Mouse (Mus musculus): ENCODE data around the gene Sytl3. TPM values are rescaled to one million over a fixed set of nuclear protein-coding genes. Genes with fewer than 3 reads are reported as not detected.

Sytl3 gene
- polyA plus RNA-seq, 1 experiment from 2014 or later = not detected

- Histone ChIP-seq H3K4me3 (ENCODE audit: low read depth, low read length) (no peak overlapping the region), H3K27ac (ENCODE audit: low read depth, low read length) (no peak overlapping the region), H3K27me3 (ENCODE audit: control insufficient read depth, insufficient read depth, low read length) (no peaks in the 10 kb centered on the region), H3K36me3 (ENCODE audit: control insufficient read depth, insufficient read depth, low read length) (no peaks in the 10 kb centered on the region), H3K4me2 (ENCODE audit: low read depth) (no peak overlapping the region), H3K9me3 (ENCODE audit: control insufficient read depth, low read length) (no peaks in the 10 kb centered on the region), H3K4me1 (ENCODE audit: control insufficient read depth, insufficient read depth, low read length) (peaks cover 14% of the 10 kb centered on the region), H3K9ac (ENCODE audit: low read length) (no peak overlapping the region)
- no peak for ATAC-seq (ENCODE audit: insufficient read depth, low FRiP score, low TSS enrichment)
- 42% methylated on average over 9 of the region's 9 CpGs for WGBS
- peak; percentile 41 for DNase-seq (ENCODE audit: low spot score)
Measured at GRCm38 (mm10) chr17:6759717-6760292, 100.9 kb downstream of the Sytl3 start.

- no peak for DNase-seq (ENCODE audit: low spot score)
- H3K36me3 ChIP-seq (ENCODE audit: control insufficient read depth, insufficient read depth, low read length) = no peaks in the 10 kb centered on the region
- no peak overlapping the region for H3K9ac ChIP-seq (ENCODE audit: low read length)
- H3K27me3 ChIP-seq (ENCODE audit: control insufficient read depth, insufficient read depth, low read length) = no peaks in the 10 kb centered on the region
- H3K9me3 ChIP-seq (ENCODE audit: control insufficient read depth, low read length) = no peaks in the 10 kb centered on the region
- H3K27ac ChIP-seq (ENCODE audit: low read depth, low read length) = no peak overlapping the region
- ATAC-seq (ENCODE audit: insufficient read depth, low FRiP score, low TSS enrichment) = no peak
- 33% methylated on average over 7 of the region's 7 CpGs for whole genome bisulfite sequencing
- no peak overlapping the region for H3K4me3 ChIP-seq (ENCODE audit: low read depth, low read length)
- peaks cover 25% of the 10 kb centered on the region for H3K4me1 ChIP-seq (ENCODE audit: control insufficient read depth, insufficient read depth, low read length)
- H3K4me2 ChIP-seq (ENCODE audit: low read depth) = no peak overlapping the region
Measured at GRCm38 (mm10) chr17:6763513-6764226, 104.8 kb downstream of the Sytl3 start.

GRCm38 (mm10) chr17:6764227-6764593 is 105.3 kb downstream of the Sytl3 start:
- no peak overlapping the region for H3K4me2 ChIP-seq (ENCODE audit: low read depth)
- H3K9ac ChIP-seq (ENCODE audit: low read length) = no peak overlapping the region
- H3K9me3 ChIP-seq (ENCODE audit: control insufficient read depth, low read length) = no peaks in the 10 kb centered on the region
- no peaks in the 10 kb centered on the region for H3K36me3 ChIP-seq (ENCODE audit: control insufficient read depth, insufficient read depth, low read length)
- WGBS = 59% methylated on average over 7 of the region's 7 CpGs
- DNase-seq (ENCODE audit: low spot score) (no peak), ATAC-seq (ENCODE audit: insufficient read depth, low FRiP score, low TSS enrichment) (no peak)
- H3K4me3 ChIP-seq (ENCODE audit: low read depth, low read length) = no peak overlapping the region
- peaks cover 25% of the 10 kb centered on the region for H3K4me1 ChIP-seq (ENCODE audit: control insufficient read depth, insufficient read depth, low read length)
- H3K27me3 ChIP-seq (ENCODE audit: control insufficient read depth, insufficient read depth, low read length) = no peaks in the 10 kb centered on the region
- no peak overlapping the region for H3K27ac ChIP-seq (ENCODE audit: low read depth, low read length)

- no peak overlapping the region for H3K27ac ChIP-seq (ENCODE audit: low read depth, low read length)
Measured at GRCm38 (mm10) chr17:6764730-6765129, 105.8 kb downstream of the Sytl3 start.

GRCm38 (mm10) chr17:6765886-6766285 is 107.0 kb downstream of the Sytl3 start:
- peaks cover 23% of the 10 kb centered on the region for H3K4me1 ChIP-seq (ENCODE audit: control insufficient read depth, insufficient read depth, low read length)

More at GRCm38 (mm10) chr17:6764730-6765129, 105.8 kb downstream of the Sytl3 start:
- 75% methylated on average over 4 of the region's 4 CpGs for WGBS
- H3K4me1 ChIP-seq (ENCODE audit: control insufficient read depth, insufficient read depth, low read length) = peaks cover 25% of the 10 kb centered on the region
- H3K36me3 ChIP-seq (ENCODE audit: control insufficient read depth, insufficient read depth, low read length) = no peaks in the 10 kb centered on the region
- no peaks in the 10 kb centered on the region for H3K9me3 ChIP-seq (ENCODE audit: control insufficient read depth, low read length)
- DNase-seq (ENCODE audit: low spot score) (no peak), ATAC-seq (ENCODE audit: insufficient read depth, low FRiP score, low TSS enrichment) (no peak)
- no peak overlapping the region for H3K4me3 ChIP-seq (ENCODE audit: low read depth, low read length)
- no peaks in the 10 kb centered on the region for H3K27me3 ChIP-seq (ENCODE audit: control insufficient read depth, insufficient read depth, low read length)
- H3K9ac ChIP-seq (ENCODE audit: low read length) = no peak overlapping the region
- H3K4me2 ChIP-seq (ENCODE audit: low read depth) = no peak overlapping the region

GRCm38 (mm10) chr17:6766823-6767222 is 107.9 kb downstream of the Sytl3 start:
- Histone ChIP-seq H3K4me3 (ENCODE audit: low read depth, low read length) (no peak overlapping the region), H3K27me3 (ENCODE audit: control insufficient read depth, insufficient read depth, low read length) (no peaks in the 10 kb centered on the region), H3K9ac (ENCODE audit: low read length) (no peak overlapping the region; the same call in 1 of the 2 replicates), H3K27ac (ENCODE audit: low read depth, low read length) (no peak overlapping the region), H3K9me3 (ENCODE audit: control insufficient read depth, low read length) (no peaks in the 10 kb centered on the region), H3K4me1 (ENCODE audit: control insufficient read depth, insufficient read depth, low read length) (peaks cover 23% of the 10 kb centered on the region), H3K36me3 (ENCODE audit: control insufficient read depth, insufficient read depth, low read length) (no peaks in the 10 kb centered on the region), H3K4me2 (ENCODE audit: low read depth) (no peak overlapping the region)
- WGBS = 72% methylated on average over 4 of the region's 4 CpGs
- no peak for ATAC-seq (ENCODE audit: insufficient read depth, low FRiP score, low TSS enrichment)
- no peak for DNase-seq (ENCODE audit: low spot score)

More at GRCm38 (mm10) chr17:6765886-6766285, 107.0 kb downstream of the Sytl3 start:
- Histone ChIP-seq H3K9me3 (ENCODE audit: control insufficient read depth, low read length) (no peaks in the 10 kb centered on the region), H3K4me2 (ENCODE audit: low read depth) (no peak overlapping the region), H3K9ac (ENCODE audit: low read length) (no peak overlapping the region), H3K4me3 (ENCODE audit: low read depth, low read length) (no peak overlapping the region), H3K27me3 (ENCODE audit: control insufficient read depth, insufficient read depth, low read length) (no peaks in the 10 kb centered on the region), H3K36me3 (ENCODE audit: control insufficient read depth, insufficient read depth, low read length) (no peaks in the 10 kb centered on the region), H3K27ac (ENCODE audit: low read depth, low read length) (0 out of 2 replicates have a peak overlapping the region, but pooled peaks have one; percentile 10)
- ATAC-seq (ENCODE audit: insufficient read depth, low FRiP score, low TSS enrichment) (no peak), DNase-seq (ENCODE audit: low spot score) (no peak)
- WGBS = 24% methylated on average over 2 of the region's 2 CpGs

- no peaks in the 10 kb centered on the region for H3K27me3 ChIP-seq (ENCODE audit: control insufficient read depth, insufficient read depth, low read length)
- no peak overlapping the region for H3K4me2 ChIP-seq (ENCODE audit: low read depth)
- no peaks in the 10 kb centered on the region for H3K9me3 ChIP-seq (ENCODE audit: control insufficient read depth, low read length)
- H3K36me3 ChIP-seq (ENCODE audit: control insufficient read depth, insufficient read depth, low read length) = no peaks in the 10 kb centered on the region
- H3K27ac ChIP-seq (ENCODE audit: low read depth, low read length) = no peak overlapping the region
- ATAC-seq (ENCODE audit: insufficient read depth, low FRiP score, low TSS enrichment) (no peak), DNase-seq (ENCODE audit: low spot score) (no peak)
- H3K9ac ChIP-seq (ENCODE audit: low read length) = no peak overlapping the region
- H3K4me3 ChIP-seq (ENCODE audit: low read depth, low read length) = no peak overlapping the region
- WGBS = 74% methylated on average over 5 of the region's 5 CpGs
- H3K4me1 ChIP-seq (ENCODE audit: control insufficient read depth, insufficient read depth, low read length) = peaks cover 23% of the 10 kb centered on the region
Measured at GRCm38 (mm10) chr17:6767771-6768170, 108.9 kb downstream of the Sytl3 start.

- Histone ChIP-seq H3K9ac (ENCODE audit: low read length) (no peak overlapping the region), H3K27me3 (ENCODE audit: control insufficient read depth, insufficient read depth, low read length) (no peaks in the 10 kb centered on the region), H3K4me3 (ENCODE audit: low read depth, low read length) (no peak overlapping the region), H3K4me2 (ENCODE audit: low read depth) (no peak overlapping the region), H3K36me3 (ENCODE audit: control insufficient read depth, insufficient read depth, low read length) (no peaks in the 10 kb centered on the region), H3K4me1 (ENCODE audit: control insufficient read depth, insufficient read depth, low read length) (peaks cover 20% of the 10 kb centered on the region), H3K9me3 (ENCODE audit: control insufficient read depth, low read length) (no peaks in the 10 kb centered on the region), H3K27ac (ENCODE audit: low read depth, low read length) (no peak overlapping the region)
- ATAC-seq (ENCODE audit: insufficient read depth, low FRiP score, low TSS enrichment) (no peak), DNase-seq (ENCODE audit: low spot score) (no peak)
- WGBS = 88% methylated on average over 5 of the region's 5 CpGs
Measured at GRCm38 (mm10) chr17:6768301-6768788, 109.5 kb downstream of the Sytl3 start.

- peaks cover 13% of the 10 kb centered on the region for H3K4me1 ChIP-seq (ENCODE audit: control insufficient read depth, insufficient read depth, low read length)
- no peaks in the 10 kb centered on the region for H3K36me3 ChIP-seq (ENCODE audit: control insufficient read depth, insufficient read depth, low read length)
- H3K4me2 ChIP-seq (ENCODE audit: low read depth) = no peak overlapping the region
- H3K9ac ChIP-seq (ENCODE audit: low read length) = no peak overlapping the region
- H3K27me3 ChIP-seq (ENCODE audit: control insufficient read depth, insufficient read depth, low read length) = no peaks in the 10 kb centered on the region
- DNase-seq (ENCODE audit: low spot score) (no peak), ATAC-seq (ENCODE audit: insufficient read depth, low FRiP score, low TSS enrichment) (no peak)
- H3K27ac ChIP-seq (ENCODE audit: low read depth, low read length) = no peak overlapping the region
- H3K4me3 ChIP-seq (ENCODE audit: low read depth, low read length) = no peak overlapping the region
- 40% methylated on average over 4 of the region's 4 CpGs for WGBS
- no peaks in the 10 kb centered on the region for H3K9me3 ChIP-seq (ENCODE audit: control insufficient read depth, low read length)
Measured at GRCm38 (mm10) chr17:6769602-6770001, 110.7 kb downstream of the Sytl3 start.
